ENCODE assay signal across 28 mouse cellular contexts in genomic region chr14:120511821-120512220, GRCm38 (mm10). TPM values are rescaled to one million over a fixed set of nuclear protein-coding genes. Genes with fewer than 3 reads are reported as not detected.
DNase-seq lines count a peak whose midpoint lies in the region; ATAC-seq lines count a peak whose summit lies in the region.
"Had no signal": no experiment of that assay in that cellular context is flagged by ENCODE, and none has a peak within 500 bp of the region (broad histone marks: within the 10 kb centered on the region; RNA-seq: fewer than 3 reads in every experiment).

No protein-coding gene starts in this region.

- peak; percentile 78 for DNase-seq in heart, adult 11 months
- peak; percentile 13 for DNase-seq in 3T3-L1 (ENCODE audit: low read depth, low spot score)
- no peak for DNase-seq in adrenal gland, postnatal 25 days
- no peak for DNase-seq in right cerebral cortex, adult 18-20 months
- DNase-seq: adrenal gland, postnatal 10 days; cerebellum, adult 11 months; cerebellum, adult 2 months; cerebellum, adult 9-11 months; cerebellum, postnatal 25 days; embryo, embryonic 11 days; gastrocnemius, postnatal 36 days; heart, postnatal 10 days; heart, postnatal 36 days had no signal

- WGBS in heart, embryonic 12.5 days: 74% methylated on average over 5 of the region's 5 CpGs

- no peaks in the 10 kb centered on the region for H3K9me3 ChIP-seq in heart, embryonic 12.5 days (replicated peaks)
- H3K9me3 ChIP-seq: embryonic facial prominence, embryonic 10.5 days; forebrain, embryonic 12.5 days; forebrain, embryonic 15.5 days; heart, embryonic 15.5 days; hindbrain, embryonic 10.5 days; hindbrain, embryonic 13.5 days had no signal

- no peaks in the 10 kb centered on the region for H3K36me3 ChIP-seq in heart, embryonic 12.5 days
- H3K36me3 ChIP-seq: embryonic facial prominence, embryonic 10.5 days; embryonic facial prominence, embryonic 13.5 days; forebrain, embryonic 12.5 days; forebrain, embryonic 15.5 days; heart, embryonic 15.5 days; hindbrain, embryonic 10.5 days; hindbrain, embryonic 13.5 days had no signal

- H3K27me3 ChIP-seq in heart, embryonic 12.5 days (replicated peaks): no peaks in the 10 kb centered on the region
- H3K27me3 ChIP-seq: embryonic facial prominence, embryonic 13.5 days; forebrain, embryonic 12.5 days; forebrain, embryonic 15.5 days; heart, embryonic 15.5 days; hindbrain, embryonic 13.5 days; Patski had no signal

- ATAC-seq in heart, embryonic 12.5 days (ENCODE audit: insufficient number of reproducible peaks, low FRiP score): no peak
- ATAC-seq in common myeloid progenitor, adult 5-6 weeks (replicated peaks; ENCODE audit: low read depth, poor library complexity, severe bottlenecking): peak; percentile 64
- ATAC-seq in megakaryocyte-erythroid progenitor cell, adult 5-6 weeks (replicated peaks; ENCODE audit: low FRiP score, low TSS enrichment, poor library complexity, severe bottlenecking): peak; percentile 58
- ATAC-seq: CD4-positive, CD25-positive, alpha-beta regulatory T cell, adult 4 months; forebrain, embryonic 15.5 days; hindbrain, embryonic 16.5 days; Patski had no signal

- no peak overlapping the region for H3K27ac ChIP-seq in heart, embryonic 12.5 days (ENCODE audit: poor library complexity, severe bottlenecking)
- H3K27ac ChIP-seq: embryonic facial prominence, embryonic 10.5 days; embryonic facial prominence, embryonic 13.5 days; forebrain, embryonic 12.5 days; forebrain, embryonic 15.5 days; heart, embryonic 15.5 days; hindbrain, embryonic 10.5 days; hindbrain, embryonic 13.5 days had no signal

- no peak overlapping the region for H3K4me3 ChIP-seq in heart, embryonic 12.5 days
- H3K4me3 ChIP-seq: embryonic facial prominence, embryonic 10.5 days; embryonic facial prominence, embryonic 13.5 days; erythroblast, embryonic 14.5 days; forebrain, embryonic 12.5 days; forebrain, embryonic 15.5 days; heart, embryonic 15.5 days; hindbrain, embryonic 10.5 days; hindbrain, embryonic 13.5 days had no signal

- peaks cover 17% of the 10 kb centered on the region for H3K4me1 ChIP-seq in heart, embryonic 12.5 days (replicated peaks)
- H3K4me1 ChIP-seq: embryonic facial prominence, embryonic 10.5 days had no signal

- H3K4me2 ChIP-seq in heart, embryonic 12.5 days: no peak overlapping the region
- H3K4me2 ChIP-seq: embryonic facial prominence, embryonic 13.5 days; forebrain, embryonic 12.5 days; forebrain, embryonic 15.5 days; heart, embryonic 11.5 days; heart, embryonic 15.5 days; hindbrain, embryonic 13.5 days had no signal

- no peak overlapping the region for H3K9ac ChIP-seq in heart, embryonic 12.5 days
- H3K9ac ChIP-seq: embryonic facial prominence, embryonic 13.5 days; forebrain, embryonic 12.5 days; forebrain, embryonic 15.5 days; heart, embryonic 15.5 days; hindbrain, embryonic 13.5 days had no signal

RNA-seq across cellular contexts. Expression of gene Rap2a, which starts 33.6 kb away (rescaled TPM):
- 16.1 and 16.4 TPM in 2 replicates for polyA plus RNA-seq in heart, embryonic 12.5 days (2016; fragmentation: Nextera tagmentation; extraction: Ambion mirVana)
- 3.9 and 4.6 TPM in 2 replicates for total RNA-seq in common myeloid progenitor, adult 5-6 weeks (2017)
- 3.4 and 4.6 TPM in 2 replicates for total RNA-seq in megakaryocyte-erythroid progenitor cell, adult 5-6 weeks (2014; fragmentation: Nextera tagmentation)
- 3.1 and 3.7 TPM in 2 replicates for total RNA-seq in megakaryocyte-erythroid progenitor cell, adult 5-6 weeks (2017)
- total RNA-seq in adrenal gland, postnatal 25 days (2021): 24.3 and 25.8 TPM in 2 replicates

Comparison
In these comparisons a context has a peak if more than half of its experiments do, and no peak if none do; other contexts are left out.
1. DNase-seq: peak in heart, adult 11 months (single experiment) and 3T3-L1 (single experiment); none in adrenal gland, postnatal 25 days (single experiment) and right cerebral cortex, adult 18-20 months (single experiment).